Mouse (Mus musculus) lung, postnatal 10 days (tissue): ENCODE data around the gene Cpa2.

Experiments
- DNase-seq: peaks from one replicate; pipeline ENCODE4 v3.0.0; 2021

Cpa2 gene

GRCm38 (mm10) chr6:30549231-30549761 lies 7.9 kb downstream of the Cpa2 start:
- peak; percentile 11 for DNase-seq

- DNase-seq, result no peak
These were observed 9.3 kb downstream of the Cpa2 start for GRCm38 (mm10) chr6:30550496-30551192.

GRCm38 (mm10) chr6:30551193-30551515 lies 9.8 kb downstream of the Cpa2 start:
- no peak for DNase-seq

- DNase-seq, result peak; percentile 41
These were observed 10.5 kb downstream of the Cpa2 start for GRCm38 (mm10) chr6:30551644-30552580.

- no peak for DNase-seq
These were observed 11.2 kb downstream of the Cpa2 start for GRCm38 (mm10) chr6:30552628-30553027.

- no peak for DNase-seq
These were observed 12.1 kb downstream of the Cpa2 start for GRCm38 (mm10) chr6:30553381-30554010.

- no peak for DNase-seq
These were observed 12.7 kb downstream of the Cpa2 start for GRCm38 (mm10) chr6:30554092-30554491.

- no peak for DNase-seq
These were observed 13.3 kb downstream of the Cpa2 start for GRCm38 (mm10) chr6:30554621-30555170.

GRCm38 (mm10) chr6:30556080-30556479 lies 14.7 kb downstream of the Cpa2 start:
- DNase-seq, result peak; percentile 15

- DNase-seq, result no peak
These were observed 18.3 kb downstream of the Cpa2 start for GRCm38 (mm10) chr6:30559726-30560125.

- DNase-seq, result no peak
These were observed 20.8 kb downstream of the Cpa2 start for GRCm38 (mm10) chr6:30562132-30562531.

GRCm38 (mm10) chr6:30563575-30563974 lies 22.2 kb downstream of the Cpa2 start:
- no peak for DNase-seq

GRCm38 (mm10) chr6:30564051-30564450 lies 22.7 kb downstream of the Cpa2 start:
- no peak for DNase-seq

GRCm38 (mm10) chr6:30568069-30568468 lies 26.7 kb downstream of the Cpa2 start, which contains the start of gene Cpa4:
Gene Cpa4 (plus strand): TSS chr6:30568369.
- DNase-seq, result no peak

- no peak for DNase-seq
These were observed 27.9 kb downstream of the Cpa2 start for GRCm38 (mm10) chr6:30569331-30569730.

- no peak for DNase-seq
These were observed 28.6 kb downstream of the Cpa2 start for GRCm38 (mm10) chr6:30570012-30570411.

GRCm38 (mm10) chr6:30572456-30573311 lies 31.3 kb downstream of the Cpa2 start:
- DNase-seq, result peak; percentile 66

- DNase-seq, result no peak
These were observed 32.0 kb downstream of the Cpa2 start for GRCm38 (mm10) chr6:30573380-30573779.

- DNase-seq, result no peak
These were observed 33.6 kb downstream of the Cpa2 start for GRCm38 (mm10) chr6:30574945-30575344.

- DNase-seq, result no peak
These were observed 35.3 kb downstream of the Cpa2 start for GRCm38 (mm10) chr6:30576477-30577203.
